Mouse (Mus musculus): ENCODE data around the gene Hecw2.

DNA sequence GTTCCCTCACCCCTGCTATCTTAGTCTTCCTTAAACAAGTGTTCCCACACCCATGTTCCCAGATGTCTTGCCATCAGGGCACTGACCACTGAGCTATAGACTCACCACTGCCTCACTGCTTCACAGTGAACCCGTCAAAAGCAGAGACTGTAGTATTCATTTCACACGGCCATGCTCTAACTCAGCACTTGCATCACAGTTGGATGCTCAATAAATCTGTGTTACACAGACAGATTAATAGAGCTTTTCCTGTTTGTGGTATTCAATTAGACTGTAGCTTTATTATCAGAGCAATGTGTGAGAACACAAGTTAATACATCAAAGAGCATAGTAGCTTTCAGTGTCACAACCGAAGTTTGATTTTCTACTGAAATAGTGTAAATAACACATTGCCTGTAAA, 330.9 kb downstream of the Hecw2 start:
- TF ChIP-seq CTCF (IDR thresholded peaks at IDR 0.05; ENCODE audit: control insufficient read depth, insufficient read depth, low read length) (no peak), POLR2A (IDR thresholded peaks at IDR 0.05; ENCODE audit: borderline replicate concordance, control insufficient read depth, low read depth, low read length) (no peak)
